Mouse (Mus musculus) lung, postnatal 25 days (tissue): ENCODE results near the gene Becn1.
A peak's percentile ranks its signal among the peaks of the same experiment; 100 is the strongest.
"Not testable (repeated sequence)": the region's sequence is repeated elsewhere in the genome, so short reads cannot be mapped to it uniquely, and the experiment has no call there.

Experiments used
- DNase-seq: peaks from one replicate; pipeline ENCODE4 v3.0.0; 2022; ENCODE audit warnings: low spot score

Gene Becn1

GRCm38 (mm10) chr11:101302004-101302798 lies at the start of gene Becn1:
Gene Becn1, minus strand, starts transcription at chr11:101302286.
- DNase-seq: peak; percentile 97

DNA sequence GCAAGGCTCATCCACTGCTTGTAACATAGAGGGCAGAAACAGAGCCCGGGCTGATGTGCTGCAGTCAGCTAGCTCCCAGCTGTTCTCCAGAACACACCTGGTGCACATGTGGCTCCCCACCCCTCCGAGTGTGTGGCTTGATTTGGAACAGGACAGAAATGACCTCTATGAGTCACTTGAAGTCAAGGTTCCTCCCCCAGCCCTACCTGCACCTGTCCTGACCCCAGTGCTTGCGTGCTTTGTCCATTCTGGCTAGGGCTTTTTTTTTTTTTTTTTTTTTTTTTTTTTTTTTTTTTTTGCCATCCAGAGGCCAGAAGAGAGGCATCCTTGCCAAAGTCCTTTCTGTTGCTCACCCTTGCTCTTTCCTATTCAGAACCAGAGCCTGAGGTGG lies 49.6 kb upstream of the Becn1 start:
- no peak for DNase-seq

GRCm38 (mm10) chr11:101351100-101351720 lies 49.1 kb upstream of the Becn1 start:
- DNase-seq: no peak

GRCm38 (mm10) chr11:101349216-101349615 lies 47.1 kb upstream of the Becn1 start:
- DNase-seq: no peak

- DNase-seq: no peak
Observed at GRCm38 (mm10) chr11:101348774-101349173, 46.7 kb upstream of the Becn1 start.

- DNase-seq: no peak
Observed at GRCm38 (mm10) chr11:101347083-101347775, 45.1 kb upstream of the Becn1 start.

- DNase-seq: no peak
Observed at GRCm38 (mm10) chr11:101338123-101338760, 36.2 kb upstream of the Becn1 start.

DNA sequence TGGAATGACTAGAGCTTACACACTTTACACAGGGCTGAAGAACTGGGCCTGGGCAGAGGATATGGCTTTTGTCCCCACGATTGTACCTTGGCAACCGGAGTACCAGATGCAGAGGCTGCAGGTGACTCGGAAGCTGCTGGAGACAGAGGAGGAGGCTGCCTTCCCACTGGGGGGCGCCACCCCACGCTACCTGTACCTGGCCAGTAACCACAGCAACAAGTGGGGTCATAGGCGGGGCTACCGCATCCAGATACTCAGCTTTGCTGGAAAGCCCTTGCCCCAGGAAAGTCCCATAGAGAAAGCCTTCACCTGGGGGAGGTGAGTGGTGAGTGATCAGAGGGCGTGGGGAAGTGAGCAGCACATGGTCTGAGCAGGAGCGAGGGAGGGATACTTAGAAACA lies 33.6 kb upstream of the Becn1 start:
- DNase-seq: no peak

DNA sequence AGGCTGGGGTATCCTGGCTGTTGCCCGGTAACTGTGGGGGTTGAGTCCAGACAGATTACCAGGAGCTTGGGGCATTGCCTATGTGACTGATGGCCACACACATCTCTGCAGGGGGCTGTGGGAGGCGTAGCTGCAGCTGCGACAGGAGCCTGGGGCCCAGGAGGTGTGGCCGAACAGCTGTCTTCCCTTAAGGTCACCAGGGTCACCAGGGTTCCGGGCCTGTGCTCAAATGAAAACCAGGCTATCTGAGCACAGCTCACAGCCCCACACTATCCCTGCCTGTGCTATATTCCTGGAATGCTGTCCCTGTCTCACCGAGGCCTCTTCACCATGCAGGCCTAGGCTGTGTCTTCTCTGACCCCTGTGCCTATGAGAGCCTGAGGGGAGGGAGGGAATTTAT lies 32.4 kb upstream of the Becn1 start:
- DNase-seq: no peak

GRCm38 (mm10) chr11:101334023-101334422 lies 31.9 kb upstream of the Becn1 start:
- DNase-seq: no peak

DNA sequence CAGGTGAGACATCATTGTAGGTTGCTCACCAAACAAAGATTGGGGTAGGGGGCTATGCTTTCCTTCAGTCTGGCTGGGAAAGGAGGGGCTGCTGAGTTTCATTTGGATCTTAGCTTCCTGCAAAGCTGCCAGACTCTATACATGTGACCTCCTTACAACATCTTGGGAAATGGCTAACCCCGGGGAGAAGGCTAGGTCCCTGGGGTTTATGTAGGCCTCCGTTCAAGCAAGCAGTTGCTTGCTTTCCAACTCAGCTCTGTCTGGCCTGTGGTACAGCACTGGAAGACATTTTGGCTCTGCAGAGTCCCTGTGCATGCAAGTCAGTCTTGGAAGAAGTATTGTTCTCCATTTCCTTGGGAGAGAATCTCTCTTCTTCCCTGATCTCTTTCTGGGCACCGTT lies 30.5 kb upstream of the Becn1 start:
- DNase-seq: no peak

- not testable (repeated sequence) for DNase-seq
Observed at GRCm38 (mm10) chr11:101330961-101331360, 28.9 kb upstream of the Becn1 start.

DNA sequence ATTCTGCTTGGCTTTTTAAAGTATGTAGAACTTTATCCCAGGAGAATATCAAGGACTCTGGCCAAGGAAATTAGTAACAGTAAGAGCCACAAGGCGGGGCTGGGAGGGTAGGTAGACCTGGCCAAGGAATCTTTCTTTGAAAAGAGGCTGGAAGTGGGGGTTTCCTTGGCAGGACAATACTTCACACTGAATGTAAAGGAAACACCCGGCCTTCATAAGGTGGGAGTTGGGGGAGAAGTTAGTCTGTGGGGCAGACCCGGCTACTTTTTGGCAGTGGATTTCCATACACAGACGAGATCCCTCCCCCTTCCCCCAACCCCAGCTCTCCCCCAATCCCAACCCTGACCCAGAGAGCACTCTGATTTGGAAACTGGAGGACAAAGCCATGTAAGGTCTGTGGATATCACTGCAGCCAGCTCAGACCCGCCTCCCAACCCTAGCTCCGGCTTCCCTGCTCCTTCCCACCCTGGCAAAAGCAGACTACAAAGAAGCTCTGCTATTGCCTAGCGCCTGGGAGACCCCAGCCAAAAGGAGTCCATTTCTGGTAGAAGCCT lies 28.4 kb upstream of the Becn1 start, which contains the start of gene Aoc3:
Aoc3 (plus strand) TSS at position 235 of the 554 bp plus-strand sequence.
- no peak for DNase-seq

DNA sequence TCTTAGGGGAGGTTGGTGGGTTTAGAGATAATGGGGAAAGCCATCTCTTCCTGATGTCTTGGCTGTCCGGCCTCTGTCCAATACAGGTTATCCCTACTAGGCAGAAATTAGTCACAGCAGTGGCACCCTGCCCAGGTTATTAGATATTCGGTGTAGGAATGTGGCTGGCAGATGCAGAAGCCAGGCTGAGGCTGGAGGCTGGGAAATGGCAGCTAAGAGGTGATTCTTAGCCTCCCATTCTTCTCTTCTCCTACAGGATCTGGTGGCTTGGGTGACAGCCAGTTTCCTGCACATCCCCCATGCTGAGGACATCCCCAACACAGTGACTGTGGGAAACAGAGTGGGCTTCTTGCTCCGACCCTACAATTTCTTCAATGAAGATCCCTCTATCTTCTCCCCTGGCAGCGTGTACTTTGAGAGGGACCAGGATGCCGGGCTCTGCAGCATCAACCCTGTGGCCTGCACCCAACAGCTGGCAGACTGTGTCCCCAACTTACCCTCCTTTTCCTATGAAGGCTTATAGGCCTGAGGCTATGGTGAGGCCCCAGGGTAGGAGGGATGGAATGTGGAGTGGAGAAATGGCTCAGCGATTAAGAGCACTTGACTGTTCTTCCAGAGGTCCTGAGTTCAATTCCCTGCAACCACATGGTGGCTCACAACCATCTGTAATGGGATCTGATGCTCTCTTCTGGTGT lies 27.0 kb upstream of the Becn1 start:
- DNase-seq: no peak

DNA sequence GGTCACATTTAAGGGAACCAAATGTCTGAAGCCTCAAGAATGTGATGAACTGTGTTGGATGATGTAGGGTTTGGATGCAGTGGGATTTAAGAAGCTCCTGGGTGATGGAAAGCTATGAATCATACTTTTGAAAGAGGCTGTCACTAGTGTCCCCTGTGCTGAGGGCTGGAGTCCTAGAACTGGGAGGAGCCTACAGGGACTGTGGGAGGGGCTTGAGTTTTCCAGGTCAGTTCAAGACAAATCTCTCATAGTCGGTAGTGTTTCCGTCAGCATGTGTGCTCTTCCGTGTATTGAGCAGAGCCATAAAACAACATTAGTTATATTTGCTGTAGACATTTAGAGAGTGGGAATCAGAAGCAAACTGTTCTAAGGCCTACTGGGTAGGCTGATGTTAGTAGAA lies 25.2 kb upstream of the Becn1 start:
- DNase-seq: no peak

DNA sequence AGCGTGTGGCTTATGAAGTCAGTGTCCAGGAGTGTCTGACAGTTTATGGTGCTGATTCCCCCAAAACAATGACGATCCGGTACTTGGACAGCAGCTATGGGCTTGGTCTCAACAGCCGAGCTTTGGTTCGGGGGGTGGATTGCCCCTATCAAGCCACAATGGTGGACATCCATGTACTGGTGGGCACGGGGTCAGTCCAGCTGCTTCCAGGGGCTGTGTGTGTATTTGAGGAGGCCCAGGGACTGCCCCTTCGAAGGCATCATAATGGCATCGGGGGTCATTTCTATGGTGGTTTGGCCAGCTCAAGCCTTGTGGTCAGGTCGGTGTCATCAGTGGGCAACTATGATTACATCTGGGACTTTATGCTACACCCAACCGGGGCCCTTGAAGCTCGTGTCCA lies 24.1 kb upstream of the Becn1 start:
- DNase-seq: no peak

DNA sequence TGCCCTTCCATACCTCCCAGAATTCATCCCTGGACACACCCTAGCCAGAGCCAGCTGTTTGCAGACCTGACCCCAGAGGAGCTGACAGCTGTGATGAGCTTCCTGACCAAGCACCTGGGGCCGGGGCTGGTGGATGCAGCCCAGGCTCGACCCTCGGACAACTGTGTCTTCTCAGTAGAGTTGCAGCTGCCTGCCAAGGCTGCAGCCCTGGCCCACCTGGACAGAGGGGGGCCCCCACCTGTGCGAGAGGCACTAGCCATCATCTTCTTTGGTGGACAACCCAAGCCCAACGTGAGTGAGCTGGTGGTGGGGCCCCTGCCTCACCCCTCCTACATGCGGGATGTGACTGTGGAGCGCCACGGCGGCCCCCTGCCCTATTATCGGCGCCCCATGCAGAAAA lies 23.1 kb upstream of the Becn1 start:
- DNase-seq: not testable (repeated sequence)

GRCm38 (mm10) chr11:101324763-101325162 lies 22.7 kb upstream of the Becn1 start, which contains the start of gene Aoc2:
Gene Aoc2, plus strand, starts transcription at chr11:101325063.
- DNase-seq: no peak

DNA sequence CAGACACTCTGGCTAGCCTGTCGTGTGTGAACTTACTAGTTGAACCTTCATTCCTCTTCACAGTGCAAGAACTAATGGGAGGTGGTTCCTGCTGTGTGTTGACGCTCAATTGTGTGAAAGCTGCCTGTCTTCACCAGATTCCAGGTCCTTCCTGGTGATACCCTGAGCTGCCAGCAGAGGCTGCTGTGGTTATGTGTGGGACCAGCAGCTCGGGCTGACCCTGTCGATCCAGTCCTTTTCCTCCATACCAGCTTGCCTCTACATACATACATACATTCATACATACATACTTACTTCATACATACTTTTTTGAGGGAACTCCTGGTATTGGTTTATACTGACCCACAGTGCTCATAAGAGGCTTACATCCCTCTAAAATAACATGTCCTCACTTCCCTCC lies 21.5 kb upstream of the Becn1 start:
- peak; percentile 60 for DNase-seq

GRCm38 (mm10) chr11:101316501-101316917 lies 14.4 kb upstream of the Becn1 start:
- no peak for DNase-seq
